Mouse (Mus musculus): ENCODE measurements around the gene Gxylt2. TPM values are rescaled to one million over a fixed set of nuclear protein-coding genes. Genes with fewer than 3 reads are reported as not detected.
A peak's percentile ranks its signal among the peaks of the same experiment; 100 is the strongest.

Gene Gxylt2
- polyA plus RNA-seq (2015; fragmentation: Nextera tagmentation; extraction: Ambion mirVana) = 1.3 and 1.4 TPM in 2 replicates

DNA sequence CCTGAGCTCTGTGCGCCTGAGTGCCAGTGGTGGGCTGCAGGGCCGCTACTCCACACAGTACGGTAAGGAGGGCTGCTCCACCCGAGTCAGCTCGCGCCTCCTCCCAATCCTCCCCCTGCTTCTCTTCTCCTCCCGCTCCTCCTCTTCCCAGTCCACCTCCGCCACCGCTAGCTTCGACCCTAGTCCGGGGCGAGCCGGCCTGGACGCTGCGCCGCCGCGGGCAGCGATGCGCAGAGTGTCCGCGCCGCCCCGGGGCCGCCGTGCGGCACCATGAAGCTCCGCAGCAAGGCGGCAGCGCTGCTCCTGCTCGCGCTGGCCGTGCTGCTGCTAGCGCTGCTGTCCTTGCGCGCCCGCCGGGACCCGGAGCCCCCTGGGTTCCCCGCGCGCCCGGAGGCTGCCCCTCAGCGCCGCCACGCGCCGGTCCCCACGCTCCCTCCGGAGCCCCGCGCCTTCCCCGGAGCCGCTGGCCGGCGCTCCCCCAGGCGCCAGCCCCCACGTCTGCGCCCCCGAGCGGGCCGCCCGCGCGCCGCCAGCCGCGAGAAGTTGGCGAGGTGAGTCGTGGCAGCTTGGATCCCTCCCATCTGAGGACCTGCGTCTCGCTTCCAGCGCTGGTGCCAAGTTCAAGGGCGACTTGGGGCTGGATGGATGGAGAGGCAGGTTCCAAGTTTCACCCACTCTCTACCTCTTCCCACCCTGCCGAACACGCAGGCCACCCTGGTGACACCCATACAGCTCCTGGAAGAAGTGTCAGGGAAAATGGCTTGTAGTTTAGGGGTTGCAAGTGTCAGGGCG, at the start of gene Gxylt2:
Gene Gxylt2 (plus strand): TSS at position 161 of the 792 bp plus-strand sequence.
- Histone ChIP-seq H3K36me3 (ENCODE audit: control insufficient read depth, insufficient read depth, low read length) (no peaks in the 10 kb centered on the region), H3K9ac (ENCODE audit: low read length) (peak within 1 kb of the TSS; percentile 77), H3K27me3 (ENCODE audit: control insufficient read depth, insufficient read depth, low read length) (peaks cover 23% of the 10 kb centered on the region), H3K9me3 (replicated peaks; ENCODE audit: control insufficient read depth, low read length) (no peaks in the 10 kb centered on the region), H3K27ac (ENCODE audit: low read length) (no peak within 1 kb of the TSS), H3K4me1 (ENCODE audit: control insufficient read depth, insufficient read depth, low read length) (peaks cover 10% of the 10 kb centered on the region), H3K4me3 (replicated peaks; ENCODE audit: low read length) (peak within 1 kb of the TSS; percentile 63), H3K4me2 (ENCODE audit: low read depth, low read length) (peak within 1 kb of the TSS; percentile 88)
- under 1% methylated on average over 76 of the region's 77 CpGs for WGBS
- ATAC-seq (ENCODE audit: insufficient read depth, low FRiP score) = peak; percentile 86

DNA sequence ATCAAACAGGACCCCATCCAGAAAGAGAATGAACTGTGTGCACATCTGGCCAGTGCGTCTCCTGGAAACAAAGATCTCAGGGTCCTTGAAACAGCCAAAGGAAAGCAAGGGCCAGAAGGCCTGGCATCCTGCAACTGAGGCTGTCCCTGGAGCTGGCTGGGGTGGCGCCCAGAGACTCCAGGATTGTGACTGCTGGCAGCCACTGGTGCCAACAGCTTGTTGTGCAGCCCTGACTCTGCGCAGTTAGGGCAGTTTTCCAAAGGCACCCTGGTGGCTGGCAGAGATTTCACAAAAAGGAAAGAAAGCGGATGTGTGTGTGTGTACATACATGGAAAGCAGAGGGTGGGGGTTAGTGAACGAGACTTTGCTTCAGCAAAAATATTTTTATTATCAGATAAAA, 44.1 kb upstream of the Gxylt2 start:
- Histone ChIP-seq H3K4me1 (ENCODE audit: control insufficient read depth, insufficient read depth, low read length) (no peaks in the 10 kb centered on the region), H3K9me3 (replicated peaks; ENCODE audit: control insufficient read depth, low read length) (no peaks in the 10 kb centered on the region), H3K36me3 (ENCODE audit: control insufficient read depth, insufficient read depth, low read length) (no peaks in the 10 kb centered on the region), H3K27ac (ENCODE audit: low read length) (no peak overlapping the region), H3K27me3 (ENCODE audit: control insufficient read depth, insufficient read depth, low read length) (no peaks in the 10 kb centered on the region), H3K4me3 (replicated peaks; ENCODE audit: low read length) (no peak overlapping the region), H3K9ac (ENCODE audit: low read length) (no peak overlapping the region), H3K4me2 (ENCODE audit: low read depth, low read length) (no peak overlapping the region)
- ATAC-seq (ENCODE audit: insufficient read depth, low FRiP score) = no peak
- WGBS = 83% methylated on average over 5 of the region's 5 CpGs

- Histone ChIP-seq H3K27me3 (ENCODE audit: control insufficient read depth, insufficient read depth, low read length) (no peaks in the 10 kb centered on the region), H3K36me3 (ENCODE audit: control insufficient read depth, insufficient read depth, low read length) (no peaks in the 10 kb centered on the region), H3K4me2 (ENCODE audit: low read depth, low read length) (no peak overlapping the region), H3K27ac (ENCODE audit: low read length) (no peak overlapping the region), H3K9ac (ENCODE audit: low read length) (no peak overlapping the region), H3K4me1 (ENCODE audit: control insufficient read depth, insufficient read depth, low read length) (no peaks in the 10 kb centered on the region), H3K4me3 (replicated peaks; ENCODE audit: low read length) (no peak overlapping the region), H3K9me3 (replicated peaks; ENCODE audit: control insufficient read depth, low read length) (no peaks in the 10 kb centered on the region)
- ATAC-seq (ENCODE audit: insufficient read depth, low FRiP score) = no peak
- WGBS = 54% methylated on average over 6 of the region's 6 CpGs
Observed at GRCm38 (mm10) chr6:100662224-100662623, 42.3 kb upstream of the Gxylt2 start.

DNA sequence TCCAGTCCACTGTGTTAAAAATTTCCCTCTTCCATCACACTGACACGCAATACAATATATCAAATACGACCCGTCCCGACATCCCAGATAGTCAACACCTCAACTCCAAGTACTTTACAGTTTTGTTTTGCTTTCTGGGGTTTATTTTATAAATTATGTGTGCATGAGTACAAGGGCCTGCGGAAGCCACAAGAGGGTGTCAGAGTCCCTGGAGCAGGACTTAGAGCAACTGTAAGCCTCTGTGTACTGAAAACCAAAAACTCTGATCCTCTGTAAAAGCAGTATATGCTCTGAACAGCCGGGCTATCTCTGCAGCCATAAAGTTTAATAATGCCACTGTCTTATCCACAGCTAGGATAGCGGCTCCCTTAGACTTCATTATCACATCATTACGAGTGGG, 36.9 kb upstream of the Gxylt2 start:
- Histone ChIP-seq H3K36me3 (ENCODE audit: control insufficient read depth, insufficient read depth, low read length) (no peaks in the 10 kb centered on the region), H3K27me3 (ENCODE audit: control insufficient read depth, insufficient read depth, low read length) (no peaks in the 10 kb centered on the region), H3K9me3 (replicated peaks; ENCODE audit: control insufficient read depth, low read length) (no peaks in the 10 kb centered on the region), H3K4me2 (ENCODE audit: low read depth, low read length) (no peak overlapping the region), H3K4me1 (ENCODE audit: control insufficient read depth, insufficient read depth, low read length) (peaks cover 7% of the 10 kb centered on the region; the same call in 1 of the 2 replicates), H3K9ac (ENCODE audit: low read length) (no peak overlapping the region), H3K4me3 (replicated peaks; ENCODE audit: low read length) (no peak overlapping the region), H3K27ac (ENCODE audit: low read length) (no peak overlapping the region)
- no peak for ATAC-seq (ENCODE audit: insufficient read depth, low FRiP score)
- 86% methylated on average over 8 of the region's 8 CpGs for WGBS

DNA sequence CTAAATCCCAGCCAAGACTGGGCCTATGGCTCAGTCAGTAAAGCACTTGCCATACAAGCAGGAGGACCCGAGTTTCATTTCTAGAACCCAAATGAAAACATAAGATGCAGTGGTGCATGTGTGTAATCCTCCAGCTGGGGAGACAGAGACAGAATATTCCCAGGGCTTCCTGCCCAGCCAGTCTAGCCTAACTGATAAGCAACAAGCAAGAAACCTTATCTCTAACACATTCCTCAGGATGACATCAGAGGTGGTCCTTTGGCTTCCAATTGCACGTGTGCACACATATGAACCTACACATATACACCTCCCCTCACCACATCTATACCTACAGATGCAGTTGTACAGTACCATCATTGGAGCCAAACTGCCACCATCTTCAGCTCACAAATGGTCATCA, 35.7 kb upstream of the Gxylt2 start:
- Histone ChIP-seq H3K36me3 (ENCODE audit: control insufficient read depth, insufficient read depth, low read length) (no peaks in the 10 kb centered on the region), H3K9me3 (replicated peaks; ENCODE audit: control insufficient read depth, low read length) (no peaks in the 10 kb centered on the region), H3K4me3 (replicated peaks; ENCODE audit: low read length) (no peak overlapping the region), H3K27me3 (ENCODE audit: control insufficient read depth, insufficient read depth, low read length) (no peaks in the 10 kb centered on the region), H3K4me1 (ENCODE audit: control insufficient read depth, insufficient read depth, low read length) (peaks cover 7% of the 10 kb centered on the region; the same call in 1 of the 2 replicates), H3K27ac (ENCODE audit: low read length) (no peak overlapping the region), H3K9ac (ENCODE audit: low read length) (no peak overlapping the region), H3K4me2 (ENCODE audit: low read depth, low read length) (no peak overlapping the region)
- WGBS = 82% methylated on average over 2 of the region's 2 CpGs
- no peak for ATAC-seq (ENCODE audit: insufficient read depth, low FRiP score)

- Histone ChIP-seq H3K27ac (ENCODE audit: low read length) (peak overlapping the region; percentile 33; the same call in 1 of the 2 replicates), H3K4me1 (ENCODE audit: control insufficient read depth, insufficient read depth, low read length) (peaks cover 7% of the 10 kb centered on the region; the same call in 1 of the 2 replicates), H3K27me3 (ENCODE audit: control insufficient read depth, insufficient read depth, low read length) (no peaks in the 10 kb centered on the region), H3K4me3 (replicated peaks; ENCODE audit: low read length) (peak overlapping the region; percentile 94), H3K9me3 (replicated peaks; ENCODE audit: control insufficient read depth, low read length) (no peaks in the 10 kb centered on the region), H3K9ac (ENCODE audit: low read length) (peak overlapping the region; percentile 86), H3K36me3 (ENCODE audit: control insufficient read depth, insufficient read depth, low read length) (no peaks in the 10 kb centered on the region), H3K4me2 (ENCODE audit: low read depth, low read length) (peak overlapping the region; percentile 91)
- ATAC-seq (ENCODE audit: insufficient read depth, low FRiP score) = peak; percentile 63
- under 1% methylated on average over 32 of the region's 32 CpGs for WGBS
Observed at GRCm38 (mm10) chr6:100670370-100670841, 34.1 kb upstream of the Gxylt2 start.

- no peaks in the 10 kb centered on the region for H3K27me3 ChIP-seq (ENCODE audit: control insufficient read depth, insufficient read depth, low read length)
- peaks cover 7% of the 10 kb centered on the region; the same call in 1 of the 2 replicates for H3K4me1 ChIP-seq (ENCODE audit: control insufficient read depth, insufficient read depth, low read length)
- peak within 1 kb of the TSS; percentile 94 for H3K4me3 ChIP-seq (replicated peaks; ENCODE audit: low read length)
- ATAC-seq (ENCODE audit: insufficient read depth, low FRiP score) = peak; percentile 93
- no peaks in the 10 kb centered on the region for H3K36me3 ChIP-seq (ENCODE audit: control insufficient read depth, insufficient read depth, low read length)
- peak within 1 kb of the TSS; percentile 86 for H3K9ac ChIP-seq (ENCODE audit: low read length)
- no peaks in the 10 kb centered on the region for H3K9me3 ChIP-seq (replicated peaks; ENCODE audit: control insufficient read depth, low read length)
- peak within 1 kb of the TSS; percentile 33 for H3K27ac ChIP-seq (ENCODE audit: low read length)
- H3K4me2 ChIP-seq (ENCODE audit: low read depth, low read length) = peak within 1 kb of the TSS; percentile 91
- WGBS = under 1% methylated on average over 49 of the region's 49 CpGs
Observed at GRCm38 (mm10) chr6:100670880-100671344, 33.6 kb upstream of the Gxylt2 start, which contains the start of gene Shq1. Shq1 (minus strand) TSS chr6:100671157.

DNA sequence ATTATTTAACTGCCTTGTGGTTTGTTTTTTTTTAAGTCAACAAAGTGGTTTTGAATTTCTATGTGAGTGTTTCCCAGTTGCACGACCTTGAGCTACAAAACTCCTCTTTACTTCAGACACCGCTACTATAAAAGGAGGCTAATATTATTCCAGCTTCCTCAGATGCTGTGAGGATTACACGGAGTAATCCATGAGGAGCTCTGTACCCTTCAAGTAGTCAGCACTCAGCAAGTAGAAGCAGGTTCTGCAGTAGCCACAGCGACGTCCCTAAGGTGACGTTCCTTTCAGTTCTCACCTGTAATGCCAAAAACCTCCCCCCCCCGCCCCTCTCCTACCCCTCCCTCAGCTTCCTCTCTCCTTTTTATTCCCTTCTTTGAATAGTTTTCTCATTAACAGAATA, 33.1 kb upstream of the Gxylt2 start:
- WGBS = 10% methylated on average over 7 of the region's 7 CpGs
- Histone ChIP-seq H3K9ac (ENCODE audit: low read length) (no peak overlapping the region), H3K4me2 (ENCODE audit: low read depth, low read length) (peak overlapping the region; percentile 91), H3K4me3 (replicated peaks; ENCODE audit: low read length) (peak overlapping the region; percentile 94), H3K9me3 (replicated peaks; ENCODE audit: control insufficient read depth, low read length) (no peaks in the 10 kb centered on the region), H3K27ac (ENCODE audit: low read length) (no peak overlapping the region), H3K36me3 (ENCODE audit: control insufficient read depth, insufficient read depth, low read length) (no peaks in the 10 kb centered on the region), H3K27me3 (ENCODE audit: control insufficient read depth, insufficient read depth, low read length) (no peaks in the 10 kb centered on the region), H3K4me1 (ENCODE audit: control insufficient read depth, insufficient read depth, low read length) (peaks cover 7% of the 10 kb centered on the region; the same call in 1 of the 2 replicates)
- ATAC-seq (ENCODE audit: insufficient read depth, low FRiP score) = no peak

GRCm38 (mm10) chr6:100674974-100675373, 29.6 kb upstream of the Gxylt2 start:
- Histone ChIP-seq H3K4me1 (ENCODE audit: control insufficient read depth, insufficient read depth, low read length) (peaks cover 7% of the 10 kb centered on the region; the same call in 1 of the 2 replicates), H3K27ac (ENCODE audit: low read length) (no peak overlapping the region), H3K36me3 (ENCODE audit: control insufficient read depth, insufficient read depth, low read length) (no peaks in the 10 kb centered on the region), H3K27me3 (ENCODE audit: control insufficient read depth, insufficient read depth, low read length) (no peaks in the 10 kb centered on the region), H3K9me3 (replicated peaks; ENCODE audit: control insufficient read depth, low read length) (no peaks in the 10 kb centered on the region), H3K4me2 (ENCODE audit: low read depth, low read length) (no peak overlapping the region), H3K9ac (ENCODE audit: low read length) (no peak overlapping the region), H3K4me3 (replicated peaks; ENCODE audit: low read length) (no peak overlapping the region)
- WGBS = 17% methylated on average over 6 of the region's 6 CpGs
- ATAC-seq (ENCODE audit: insufficient read depth, low FRiP score) = no peak

Measured in stomach, embryonic 16.5 days (tissue).